Mouse (Mus musculus): ENCODE results near the gene Nbr1. TPM values are rescaled to one million over a fixed set of nuclear protein-coding genes. Genes with fewer than 3 reads are reported as not detected.

Nbr1 gene
- polyA plus RNA-seq, 1 experiment, result 33.0 TPM

DNA sequence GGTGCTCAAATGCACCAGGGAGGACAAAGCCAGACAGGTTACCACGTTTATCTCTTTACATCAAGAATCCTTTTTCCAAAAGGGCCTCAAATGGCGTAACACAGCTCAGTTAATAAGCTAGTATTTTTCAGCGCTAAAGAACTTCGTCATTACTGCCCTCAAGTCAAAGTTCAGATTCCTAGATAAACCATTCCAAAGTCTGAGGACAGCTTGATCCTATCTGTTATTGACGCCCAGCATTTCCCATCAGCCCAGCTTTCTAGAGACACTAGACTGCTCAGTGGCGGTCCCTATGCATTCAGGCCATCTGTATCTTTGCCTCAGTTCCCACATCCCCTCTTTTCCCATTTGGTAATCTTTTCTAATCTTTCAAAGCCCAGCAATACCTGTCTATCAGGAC is 32.6 kb upstream of the Nbr1 start:
- H3K36me3 ChIP-seq (ENCODE audit: control insufficient read depth, insufficient read depth), result peaks cover 10% of the 10 kb centered on the region
- no peak overlapping the region for H3K4me2 ChIP-seq (ENCODE audit: low read depth)
- no peak overlapping the region for H3K4me3 ChIP-seq
- no peaks in the 10 kb centered on the region for H3K27me3 ChIP-seq (ENCODE audit: control insufficient read depth, insufficient read depth, insufficient read length)
- TF ChIP-seq TCF12 (IDR thresholded peaks at IDR 0.05; ENCODE audit: insufficient read depth, poor library complexity, severe bottlenecking), result no peak
- no peak for TF ChIP-seq SRF (IDR thresholded peaks at IDR 0.05; ENCODE audit: control insufficient read depth, insufficient read length, low read depth)
- TF ChIP-seq TCF3 (IDR thresholded peaks at IDR 0.05; ENCODE audit: insufficient read length, low read depth), result no peak
- TF ChIP-seq REST (IDR thresholded peaks at IDR 0.05; ENCODE audit: insufficient read depth, insufficient read length), result no peak
- TF ChIP-seq POLR2AphosphoS2 (IDR thresholded peaks at IDR 0.05; ENCODE audit: insufficient read length, low read depth), result no peak
- no peak for TF ChIP-seq CEBPB (IDR thresholded peaks at IDR 0.05; ENCODE audit: insufficient read depth, poor library complexity, severe bottlenecking)
- TF ChIP-seq MYOG (IDR thresholded peaks at IDR 0.05; ENCODE audit: control insufficient read depth in 1 of 3, insufficient read depth in 1 of 3, insufficient read length in 2 of 3, low read depth in 2 of 3), result no peak
- no peak for TF ChIP-seq MYOD1 (IDR thresholded peaks at IDR 0.05; ENCODE audit: control insufficient read depth in 1 of 3, insufficient read length in 2 of 3, low read depth in 2 of 3)
- no peak for TF ChIP-seq E2F4 (IDR thresholded peaks at IDR 0.05; ENCODE audit: insufficient read depth)
- TF ChIP-seq POLR2A (IDR thresholded peaks at IDR 0.05; ENCODE audit: insufficient read length, low read depth), result no peak
- H3ac ChIP-seq (ENCODE audit: control insufficient read depth, insufficient read length), result no peak overlapping the region
- H3K79me2 ChIP-seq (ENCODE audit: control insufficient read depth, insufficient read depth), result no peaks in the 10 kb centered on the region

DNA sequence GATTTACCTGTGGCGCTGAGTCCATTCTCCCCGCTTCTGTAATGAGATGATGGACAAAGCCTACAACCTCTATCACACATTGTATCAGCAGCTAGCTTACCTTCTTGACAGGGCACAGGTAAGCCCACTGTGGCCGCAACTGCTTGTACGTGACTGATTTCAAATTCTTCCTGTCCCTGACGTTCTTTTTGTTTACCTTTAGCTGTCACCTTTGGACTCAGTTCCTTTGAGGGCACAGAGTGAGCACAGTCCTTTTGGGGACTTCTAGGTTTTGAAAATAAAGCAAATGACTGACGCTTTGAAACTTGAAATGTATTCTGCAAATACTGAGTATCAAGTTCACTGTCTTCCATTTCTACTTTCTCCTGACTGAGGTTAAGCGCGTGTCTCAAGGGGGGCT is 27.5 kb upstream of the Nbr1 start:
- no peak for TF ChIP-seq MAX (IDR thresholded peaks at IDR 0.05; ENCODE audit: low read depth)
- no peak for TF ChIP-seq TCF12 (IDR thresholded peaks at IDR 0.05; ENCODE audit: insufficient read depth, poor library complexity, severe bottlenecking)
- TF ChIP-seq MYOD1 (IDR thresholded peaks at IDR 0.05; ENCODE audit: control insufficient read depth in 1 of 3, insufficient read length in 2 of 3, low read depth in 2 of 3), result no peak
- no peak for TF ChIP-seq MYOG (IDR thresholded peaks at IDR 0.05; ENCODE audit: control insufficient read depth in 1 of 3, insufficient read depth in 1 of 3, insufficient read length in 2 of 3, low read depth in 2 of 3)
- no peak for TF ChIP-seq USF1 (IDR thresholded peaks at IDR 0.05; ENCODE audit: low read depth)
- TF ChIP-seq REST (IDR thresholded peaks at IDR 0.05; ENCODE audit: insufficient read depth, insufficient read length), result no peak
- no peak for TF ChIP-seq POLR2AphosphoS2 (IDR thresholded peaks at IDR 0.05; ENCODE audit: insufficient read length, low read depth)
- TF ChIP-seq SRF (IDR thresholded peaks at IDR 0.05; ENCODE audit: control insufficient read depth, insufficient read length, low read depth), result no peak
- TF ChIP-seq TCF3 (IDR thresholded peaks at IDR 0.05; ENCODE audit: insufficient read length, low read depth), result no peak
- no peak for TF ChIP-seq CEBPB (IDR thresholded peaks at IDR 0.05; ENCODE audit: insufficient read depth, poor library complexity, severe bottlenecking)
- TF ChIP-seq POLR2A (IDR thresholded peaks at IDR 0.05; ENCODE audit: insufficient read length, low read depth), result no peak
- no peak for TF ChIP-seq E2F4 (IDR thresholded peaks at IDR 0.05; ENCODE audit: insufficient read depth)
- no peaks in the 10 kb centered on the region for H3K27me3 ChIP-seq (ENCODE audit: control insufficient read depth, insufficient read depth, insufficient read length)
- H3K4me3 ChIP-seq, result no peak overlapping the region
- no peaks in the 10 kb centered on the region for H3K79me2 ChIP-seq (ENCODE audit: control insufficient read depth, insufficient read depth)
- H3K4me2 ChIP-seq (ENCODE audit: low read depth), result no peak overlapping the region
- H3K36me3 ChIP-seq (ENCODE audit: control insufficient read depth, insufficient read depth), result peaks cover 6% of the 10 kb centered on the region
- no peak overlapping the region for H3ac ChIP-seq (ENCODE audit: control insufficient read depth, insufficient read length)

DNA sequence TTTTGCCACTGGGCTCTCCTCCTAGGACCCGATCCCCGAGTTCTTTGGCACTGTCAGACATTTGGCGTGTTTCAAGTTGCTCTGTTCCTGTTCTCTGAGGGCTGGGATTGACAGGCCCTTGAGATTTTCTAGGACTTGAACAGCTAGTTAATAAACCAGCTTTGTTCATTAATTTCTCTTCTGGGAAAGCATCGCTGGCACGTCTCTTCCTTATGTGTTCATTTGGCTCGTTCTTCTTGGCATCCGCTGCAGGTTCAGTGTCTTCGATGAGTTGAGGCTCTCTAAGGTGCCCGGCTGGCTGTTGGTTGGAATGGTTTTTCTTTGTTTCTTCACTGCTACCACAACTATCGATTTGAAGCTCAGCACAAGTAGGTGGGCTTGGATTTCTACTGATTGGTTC is 26.9 kb upstream of the Nbr1 start:
- H3K4me2 ChIP-seq (ENCODE audit: low read depth), result no peak overlapping the region
- H3K4me3 ChIP-seq, result no peak overlapping the region
- no peaks in the 10 kb centered on the region for H3K27me3 ChIP-seq (ENCODE audit: control insufficient read depth, insufficient read depth, insufficient read length)
- H3ac ChIP-seq (ENCODE audit: control insufficient read depth, insufficient read length), result no peak overlapping the region
- no peaks in the 10 kb centered on the region for H3K79me2 ChIP-seq (ENCODE audit: control insufficient read depth, insufficient read depth)
- peaks cover 6% of the 10 kb centered on the region for H3K36me3 ChIP-seq (ENCODE audit: control insufficient read depth, insufficient read depth)
- no peak for TF ChIP-seq MYOD1 (IDR thresholded peaks at IDR 0.05; ENCODE audit: control insufficient read depth in 1 of 3, insufficient read length in 2 of 3, low read depth in 2 of 3)
- TF ChIP-seq TCF12 (IDR thresholded peaks at IDR 0.05; ENCODE audit: insufficient read depth, poor library complexity, severe bottlenecking), result no peak
- TF ChIP-seq TCF3 (IDR thresholded peaks at IDR 0.05; ENCODE audit: insufficient read length, low read depth), result no peak
- no peak for TF ChIP-seq MYOG (IDR thresholded peaks at IDR 0.05; ENCODE audit: control insufficient read depth in 1 of 3, insufficient read depth in 1 of 3, insufficient read length in 2 of 3, low read depth in 2 of 3)
- no peak for TF ChIP-seq POLR2AphosphoS2 (IDR thresholded peaks at IDR 0.05; ENCODE audit: insufficient read length, low read depth)
- TF ChIP-seq POLR2A (IDR thresholded peaks at IDR 0.05; ENCODE audit: insufficient read length, low read depth), result no peak
- no peak for TF ChIP-seq MAX (IDR thresholded peaks at IDR 0.05; ENCODE audit: low read depth)
- no peak for TF ChIP-seq USF1 (IDR thresholded peaks at IDR 0.05; ENCODE audit: low read depth)
- TF ChIP-seq SRF (IDR thresholded peaks at IDR 0.05; ENCODE audit: control insufficient read depth, insufficient read length, low read depth), result no peak
- no peak for TF ChIP-seq E2F4 (IDR thresholded peaks at IDR 0.05; ENCODE audit: insufficient read depth)
- TF ChIP-seq CEBPB (IDR thresholded peaks at IDR 0.05; ENCODE audit: insufficient read depth, poor library complexity, severe bottlenecking), result no peak
- no peak for TF ChIP-seq REST (IDR thresholded peaks at IDR 0.05; ENCODE audit: insufficient read depth, insufficient read length)

DNA sequence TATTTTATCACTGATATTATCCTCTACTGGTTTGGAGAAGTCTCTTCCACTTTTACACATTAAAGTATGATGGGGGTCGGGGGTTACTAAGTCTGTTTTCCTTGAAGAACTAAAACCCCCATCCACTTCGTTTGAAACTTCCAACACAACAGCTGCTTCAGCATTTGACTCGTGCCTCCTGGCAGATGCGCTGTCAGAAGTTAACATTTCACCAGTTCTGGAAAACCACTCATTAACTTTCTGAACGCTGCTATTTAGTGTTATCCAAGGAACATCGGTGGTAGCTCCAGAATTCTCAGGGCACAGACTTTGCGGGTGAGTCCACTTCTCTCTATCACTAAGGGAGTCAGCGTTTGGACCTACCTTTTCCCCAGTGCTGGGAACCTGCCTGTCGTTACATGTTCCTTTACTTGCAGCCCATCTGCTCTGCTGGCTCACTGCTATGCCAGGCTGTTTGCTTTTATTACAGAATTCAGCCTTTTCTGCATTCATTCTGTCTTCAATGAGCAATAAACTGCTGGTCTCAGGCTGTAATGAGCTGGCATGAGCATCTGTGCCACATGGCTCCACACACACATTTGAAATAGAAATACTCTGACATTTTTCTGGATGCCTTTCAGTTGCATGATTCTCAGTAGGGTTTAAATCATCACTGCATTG is 25.9 kb upstream of the Nbr1 start:
- TF ChIP-seq MYOD1 (IDR thresholded peaks at IDR 0.05; ENCODE audit: control insufficient read depth in 1 of 3, insufficient read length in 2 of 3, low read depth in 2 of 3), result no peak
- TF ChIP-seq TCF12 (IDR thresholded peaks at IDR 0.05; ENCODE audit: insufficient read depth, poor library complexity, severe bottlenecking), result no peak
- no peak for TF ChIP-seq POLR2AphosphoS2 (IDR thresholded peaks at IDR 0.05; ENCODE audit: insufficient read length, low read depth)
- no peak for TF ChIP-seq SRF (IDR thresholded peaks at IDR 0.05; ENCODE audit: control insufficient read depth, insufficient read length, low read depth)
- Histone ChIP-seq H3K4me2 (ENCODE audit: low read depth) (no peak overlapping the region), H3K36me3 (ENCODE audit: control insufficient read depth, insufficient read depth) (peaks cover 6% of the 10 kb centered on the region), H3ac (ENCODE audit: control insufficient read depth, insufficient read length) (no peak overlapping the region), H3K4me3 (no peak overlapping the region), H3K27me3 (ENCODE audit: control insufficient read depth, insufficient read depth, insufficient read length) (no peaks in the 10 kb centered on the region), H3K79me2 (ENCODE audit: control insufficient read depth, insufficient read depth) (no peaks in the 10 kb centered on the region)
